Mouse (Mus musculus) midbrain, embryonic 12.5 days (tissue): Measurements from ENCODE around the gene Togaram1. TPM values are rescaled to one million over a fixed set of nuclear protein-coding genes. Genes with fewer than 3 reads are reported as not detected.

ENCODE experiments used
- ATAC-seq: fragments of 200-750 bp; cut with Nextera tagmentation; 2 replicates; pipeline ENCODE4 v1.8.0; 2017; ENCODE audit warnings: low read depth, moderate TSS enrichment, moderate library complexity; ENCODE audit not compliant: low FRiP score
- H3K27ac ChIP-seq: fragments of 300-500 bp; sonication (generic); replicated peaks from 2 replicates; pipeline ENCODE4 v1.5.1; 2016; ENCODE audit warnings: mild to moderate bottlenecking
- H3K27me3 ChIP-seq: fragments of 300-500 bp; sonication (generic); 2 replicates; pipeline ENCODE4 v1.6.1; 2016; ENCODE audit warnings: mild to moderate bottlenecking
- H3K36me3 ChIP-seq: fragments of 300-500 bp; sonication (generic); 2 replicates; pipeline ENCODE4 v1.6.1; 2016
- H3K4me1 ChIP-seq: fragments of 300-500 bp; sonication (generic); 2 replicates; pipeline ENCODE4 v1.6.1; 2016
- H3K4me2 ChIP-seq: fragments of 300-500 bp; sonication (generic); replicated peaks from 2 replicates; pipeline ENCODE4 v1.6.1; 2016; ENCODE audit warnings: mild to moderate bottlenecking, moderate library complexity
- H3K4me3 ChIP-seq: fragments of 300-500 bp; sonication (generic); 2 replicates; pipeline ENCODE4 v1.5.1; 2016; ENCODE audit warnings: mild to moderate bottlenecking
- H3K9ac ChIP-seq: fragments of 300-500 bp; sonication (generic); replicated peaks from 2 replicates; pipeline ENCODE4 v1.6.1; 2016; ENCODE audit warnings: mild to moderate bottlenecking, moderate library complexity
- H3K9me3 ChIP-seq: fragments of 300-500 bp; sonication (generic); 2 replicates; pipeline ENCODE4 v1.6.1; 2016; ENCODE audit warnings: mild to moderate bottlenecking
- WGBS: fragments of 180-500 bp; shearing (Covaris S2); methylation state at CpG from one replicate; pipeline ENCODE4 v1.1.7; 2016; 5-methylcytosine and 5-hydroxymethylcytosine counted together
- polyA plus RNA-seq: library from polyadenylated mRNA; unstranded; fragments of >200 nt; fragmentation: Nextera tagmentation; extraction: Ambion mirVana; gene quantifications from 2 replicates; pipeline ENCODE4 v1.2.1, GENCODE M21; 2016

The Togaram1 gene
- polyA plus RNA-seq, 1 experiment from 2014 or later = 33.4 TPM

GRCm38 (mm10) chr12:64975558-64975957 lies 10.0 kb downstream of the Togaram1 start:
- Histone ChIP-seq H3K36me3 (peaks cover 30% of the 10 kb centered on the region), H3K27ac (no peak overlapping the region), H3K4me3 (no peak overlapping the region), H3K9ac (no peak overlapping the region), H3K4me2 (no peak overlapping the region), H3K4me1 (peaks cover 16% of the 10 kb centered on the region), H3K9me3 (no peaks in the 10 kb centered on the region), H3K27me3 (no peaks in the 10 kb centered on the region)
- 77% methylated on average over 6 of the region's 6 CpGs for WGBS
- ATAC-seq = no peak

GRCm38 (mm10) chr12:64976191-64976590 lies 10.6 kb downstream of the Togaram1 start:
- Histone ChIP-seq H3K36me3 (peaks cover 34% of the 10 kb centered on the region), H3K4me1 (peaks cover 9% of the 10 kb centered on the region), H3K4me3 (no peak overlapping the region), H3K27me3 (no peaks in the 10 kb centered on the region), H3K9ac (no peak overlapping the region), H3K4me2 (no peak overlapping the region), H3K27ac (no peak overlapping the region), H3K9me3 (no peaks in the 10 kb centered on the region)
- ATAC-seq = no peak
- 81% methylated on average over 1 of the region's 1 CpGs for WGBS

DNA sequence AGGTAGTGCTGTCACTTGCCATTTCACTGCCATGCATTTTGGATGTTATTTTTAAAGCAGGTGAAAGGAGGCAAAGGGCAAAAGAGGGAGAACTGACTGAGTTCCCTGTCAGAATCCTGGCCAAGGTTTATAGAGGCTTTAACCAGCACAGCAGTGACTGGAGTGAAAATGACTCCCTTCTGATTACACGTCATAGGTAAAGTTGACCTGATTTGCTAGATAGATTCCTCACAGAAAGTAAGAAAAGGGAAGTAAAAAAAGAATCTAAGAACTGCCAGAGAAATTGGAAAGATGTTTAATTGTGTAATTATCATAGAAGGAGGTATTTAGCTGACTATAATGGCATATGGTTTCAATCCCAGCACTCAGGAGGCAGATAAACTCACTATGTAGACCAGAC lies 11.9 kb downstream of the Togaram1 start:
- Histone ChIP-seq H3K27ac (no peak overlapping the region), H3K4me3 (no peak overlapping the region), H3K36me3 (peaks cover 37% of the 10 kb centered on the region), H3K4me2 (no peak overlapping the region), H3K9me3 (no peaks in the 10 kb centered on the region), H3K4me1 (0 out of 2 replicates have a peak, but pooled peaks cover 2% of the 10 kb centered on the region), H3K27me3 (no peaks in the 10 kb centered on the region), H3K9ac (no peak overlapping the region)
- no peak for ATAC-seq
- WGBS = 85% methylated on average over 1 of the region's 1 CpGs

- H3K36me3 ChIP-seq = peaks cover 65% of the 10 kb centered on the region
- 93% methylated on average over 3 of the region's 3 CpGs for WGBS
Observed at GRCm38 (mm10) chr12:65007725-65008124, 42.1 kb downstream of the Togaram1 start.

DNA sequence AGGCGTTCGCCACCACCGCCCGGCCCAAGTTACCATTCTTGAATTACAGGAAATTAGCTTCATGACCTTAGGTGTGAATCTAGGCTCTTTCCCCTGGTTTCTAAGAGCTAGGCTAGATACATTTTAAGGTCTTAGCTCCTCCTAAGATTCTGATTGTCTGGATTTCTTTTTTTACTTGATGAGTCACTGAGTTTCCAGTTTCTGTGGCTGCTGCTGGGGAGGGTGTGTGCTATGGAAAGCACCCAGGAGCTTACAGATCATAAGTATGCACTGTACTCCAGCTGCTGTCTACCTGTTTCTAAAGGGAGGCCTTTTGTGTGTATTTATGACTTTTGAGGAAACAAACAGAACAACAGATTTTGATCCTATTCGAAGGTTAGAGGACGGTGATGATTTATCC lies 57.2 kb downstream of the Togaram1 start:
- no peak overlapping the region for H3K27ac ChIP-seq
- ATAC-seq = no peak
- 0 out of 2 replicates have a peak, but pooled peaks cover 11% of the 10 kb centered on the region for H3K36me3 ChIP-seq
- no peak overlapping the region for H3K4me2 ChIP-seq
- no peaks in the 10 kb centered on the region for H3K27me3 ChIP-seq
- WGBS = 96% methylated on average over 6 of the region's 6 CpGs
- no peaks in the 10 kb centered on the region for H3K9me3 ChIP-seq
- no peak overlapping the region for H3K4me3 ChIP-seq
- no peaks in the 10 kb centered on the region for H3K4me1 ChIP-seq
- no peak overlapping the region for H3K9ac ChIP-seq

More at GRCm38 (mm10) chr12:65007725-65008124, 42.1 kb downstream of the Togaram1 start:
- no peak overlapping the region for H3K27ac ChIP-seq
- H3K4me2 ChIP-seq = no peak overlapping the region
- no peaks in the 10 kb centered on the region for H3K27me3 ChIP-seq
- no peak for ATAC-seq
- H3K4me1 ChIP-seq = no peaks in the 10 kb centered on the region
- H3K9ac ChIP-seq = no peak overlapping the region
- H3K9me3 ChIP-seq = no peaks in the 10 kb centered on the region
- H3K4me3 ChIP-seq = no peak overlapping the region

- peak overlapping the region; percentile 86 for H3K4me3 ChIP-seq
- 0 out of 2 replicates have a peak overlapping the region, but pooled peaks have one; percentile 84 for H3K9ac ChIP-seq
- H3K36me3 ChIP-seq = no peaks in the 10 kb centered on the region
- H3K9me3 ChIP-seq = no peaks in the 10 kb centered on the region
- H3K27me3 ChIP-seq = no peaks in the 10 kb centered on the region
- H3K4me1 ChIP-seq = peaks cover 17% of the 10 kb centered on the region
- H3K27ac ChIP-seq = no peak overlapping the region
- ATAC-seq = no peak; the same call in 1 of the 2 replicates
- peak overlapping the region; percentile 57 for H3K4me2 ChIP-seq
- 49% methylated on average over 8 of the region's 8 CpGs for WGBS
Observed at GRCm38 (mm10) chr12:65035839-65036189, 70.2 kb downstream of the Togaram1 start.

GRCm38 (mm10) chr12:65036190-65036870 lies 70.7 kb downstream of the Togaram1 start, which contains the start of gene Prpf39:
Gene Prpf39 (plus strand): TSS chr12:65036333.
- Histone ChIP-seq H3K4me1 (peaks cover 17% of the 10 kb centered on the region), H3K9ac (peak within 1 kb of the TSS; percentile 84), H3K36me3 (no peaks in the 10 kb centered on the region), H3K27me3 (no peaks in the 10 kb centered on the region), H3K4me2 (peak within 1 kb of the TSS; percentile 57), H3K4me3 (peak within 1 kb of the TSS; percentile 86), H3K9me3 (no peaks in the 10 kb centered on the region), H3K27ac (peak within 1 kb of the TSS; percentile 73)
- ATAC-seq = peak; percentile 97
- under 1% methylated on average over 61 of the region's 65 CpGs for WGBS

GRCm38 (mm10) chr12:65036892-65037545 lies 71.4 kb downstream of the Togaram1 start:
- no peak for ATAC-seq
- no peak overlapping the region for H3K27ac ChIP-seq
- peak overlapping the region; percentile 57 for H3K4me2 ChIP-seq
- peaks cover 17% of the 10 kb centered on the region for H3K4me1 ChIP-seq
- H3K36me3 ChIP-seq = no peaks in the 10 kb centered on the region
- H3K4me3 ChIP-seq = peak overlapping the region; percentile 86
- H3K9me3 ChIP-seq = no peaks in the 10 kb centered on the region
- peak overlapping the region; percentile 84 for H3K9ac ChIP-seq
- H3K27me3 ChIP-seq = no peaks in the 10 kb centered on the region
- 20% methylated on average over 18 of the region's 18 CpGs for WGBS

GRCm38 (mm10) chr12:65037546-65037937 lies 71.9 kb downstream of the Togaram1 start:
- H3K4me3 ChIP-seq = peak overlapping the region; percentile 86
- peak overlapping the region; percentile 57 for H3K4me2 ChIP-seq
- H3K9me3 ChIP-seq = no peaks in the 10 kb centered on the region
- H3K36me3 ChIP-seq = 0 out of 2 replicates have a peak, but pooled peaks cover 2% of the 10 kb centered on the region
- ATAC-seq = no peak
- H3K4me1 ChIP-seq = peaks cover 17% of the 10 kb centered on the region
- no peak overlapping the region for H3K27ac ChIP-seq
- no peaks in the 10 kb centered on the region for H3K27me3 ChIP-seq
- H3K9ac ChIP-seq = 0 out of 2 replicates have a peak overlapping the region, but pooled peaks have one; percentile 84
- 57% methylated on average over 4 of the region's 4 CpGs for WGBS

GRCm38 (mm10) chr12:65048799-65049198 lies 83.2 kb downstream of the Togaram1 start:
- no peak overlapping the region for H3K27ac ChIP-seq
- H3K4me1 ChIP-seq = no peaks in the 10 kb centered on the region
- ATAC-seq = no peak
- no peak overlapping the region for H3K4me2 ChIP-seq
- no peaks in the 10 kb centered on the region for H3K9me3 ChIP-seq
- peaks cover 31% of the 10 kb centered on the region for H3K36me3 ChIP-seq
- H3K9ac ChIP-seq = no peak overlapping the region
- H3K4me3 ChIP-seq = no peak overlapping the region
- H3K27me3 ChIP-seq = no peaks in the 10 kb centered on the region

DNA sequence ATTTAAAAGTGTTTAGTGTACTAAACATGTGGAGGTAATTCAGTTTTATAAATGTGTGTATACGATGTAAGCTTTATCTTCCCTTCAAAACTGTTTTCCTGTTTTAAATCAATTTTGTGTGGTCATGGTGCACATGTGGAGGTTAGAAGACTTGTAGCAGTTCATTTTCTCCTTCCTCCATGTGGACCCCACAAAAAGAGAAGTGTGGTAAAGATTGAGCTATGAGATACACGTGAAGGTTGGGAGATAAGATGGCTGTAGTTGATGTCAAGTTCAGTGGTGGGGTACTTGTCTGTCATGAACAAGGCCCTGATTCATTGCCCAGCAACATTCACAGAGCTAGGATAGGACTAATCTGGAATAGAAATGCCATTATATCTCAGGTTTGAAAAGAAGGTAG lies 92.6 kb downstream of the Togaram1 start:
- H3K27ac ChIP-seq = no peak overlapping the region
- no peaks in the 10 kb centered on the region for H3K27me3 ChIP-seq
- no peak overlapping the region for H3K4me2 ChIP-seq
- WGBS = 90% methylated on average over 2 of the region's 2 CpGs
- peaks cover 51% of the 10 kb centered on the region for H3K36me3 ChIP-seq
- H3K4me1 ChIP-seq = no peaks in the 10 kb centered on the region
- H3K4me3 ChIP-seq = no peak overlapping the region
- no peak for ATAC-seq
- no peak overlapping the region for H3K9ac ChIP-seq
- no peaks in the 10 kb centered on the region for H3K9me3 ChIP-seq

DNA sequence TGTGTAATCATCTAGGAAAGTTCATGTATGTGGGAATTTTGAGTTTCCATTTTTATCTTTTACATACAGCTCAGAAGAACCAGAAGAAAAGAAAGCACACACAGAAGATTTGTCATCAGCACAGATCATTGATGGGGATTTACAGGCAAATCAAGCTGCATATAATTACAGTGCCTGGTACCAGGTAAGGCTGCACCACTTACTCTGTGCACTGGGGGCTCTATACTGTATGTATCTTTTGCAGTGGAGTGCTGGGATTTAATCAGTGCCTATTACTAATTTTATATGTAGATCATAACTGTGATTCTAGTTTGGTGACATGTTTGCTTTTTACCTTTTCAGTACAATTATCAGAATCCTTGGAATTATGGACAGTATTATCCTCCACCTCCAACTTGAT lies 95.5 kb downstream of the Togaram1 start:
- Histone ChIP-seq H3K4me2 (no peak overlapping the region), H3K36me3 (peaks cover 61% of the 10 kb centered on the region), H3K4me1 (no peaks in the 10 kb centered on the region), H3K27me3 (no peaks in the 10 kb centered on the region), H3K27ac (no peak overlapping the region), H3K4me3 (no peak overlapping the region), H3K9me3 (no peaks in the 10 kb centered on the region), H3K9ac (no peak overlapping the region)
- no peak for ATAC-seq
